Mouse (Mus musculus): ENCODE data around the gene Zfp764.

DNA sequence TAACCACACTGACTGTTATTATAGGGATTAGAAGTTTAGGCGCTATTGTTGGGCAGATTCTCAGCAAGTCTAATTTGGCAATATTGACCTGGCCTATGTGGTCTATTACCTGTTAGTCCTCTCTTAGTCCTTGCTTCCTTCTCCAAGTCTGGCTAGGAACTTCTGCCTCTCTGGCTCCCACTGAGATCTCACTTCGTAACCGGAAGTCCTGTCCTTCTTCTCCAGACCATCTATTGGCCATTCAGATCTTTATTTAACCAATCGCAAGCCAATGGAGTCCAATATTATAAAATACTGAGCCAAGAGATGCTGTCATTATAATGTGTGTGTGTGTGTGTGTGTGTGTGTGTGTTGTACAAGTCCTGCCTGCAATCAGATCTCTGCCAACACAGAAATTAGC, 42.5 kb downstream of the Zfp764 start:
- TF ChIP-seq CTCF (IDR thresholded peaks at IDR 0.05; ENCODE audit: control insufficient read depth, insufficient read depth, insufficient replicate concordance, low read depth, low read length) (no peak), POLR2A (IDR thresholded peaks at IDR 0.05; ENCODE audit: control insufficient read depth, low read depth, low read length) (no peak)

Data from testis, adult 2 months (tissue).